Mouse (Mus musculus) intestine, postnatal 0 days (tissue): ENCODE results near the gene Aven. TPM values are rescaled to one million over a fixed set of nuclear protein-coding genes. Genes with fewer than 3 reads are reported as not detected.

Experiments used
- ATAC-seq: fragments of 200-750 bp; cut with Nextera tagmentation; 2 replicates; pipeline ENCODE4 v1.8.0; 2017; ENCODE audit warnings: mild to moderate bottlenecking, moderate TSS enrichment, moderate library complexity
- H3K27ac ChIP-seq: fragments of 300-500 bp; sonication (generic); 2 replicates; pipeline ENCODE4 v1.5.1; 2014; ENCODE audit warnings: mild to moderate bottlenecking, low read depth, low read length, moderate library complexity
- H3K27me3 ChIP-seq: fragments of 300-500 bp; sonication (generic); replicated peaks from 2 replicates; pipeline ENCODE4 v1.6.1; 2014; ENCODE audit warnings: low read length, mixed read lengths; ENCODE audit not compliant: control insufficient read depth, insufficient read depth
- H3K36me3 ChIP-seq: fragments of 300-500 bp; sonication (generic); 2 replicates; pipeline ENCODE4 v1.6.1; 2014; ENCODE audit warnings: mild to moderate bottlenecking, moderate library complexity; ENCODE audit not compliant: control insufficient read depth, insufficient read depth
- H3K4me1 ChIP-seq: fragments of 300-500 bp; sonication (generic); replicated peaks from 2 replicates; pipeline ENCODE4 v1.6.1; 2014; ENCODE audit warnings: antibody characterized with exemption, low read length, mixed read lengths; ENCODE audit not compliant: control insufficient read depth, insufficient read depth
- H3K4me2 ChIP-seq: fragments of 300-500 bp; sonication (generic); replicated peaks from 2 replicates; pipeline ENCODE4 v1.6.1; 2014; ENCODE audit warnings: low read depth, mild to moderate bottlenecking, moderate library complexity
- H3K4me3 ChIP-seq: fragments of 300-500 bp; sonication (generic); 2 replicates; pipeline ENCODE4 v1.5.1; 2014; ENCODE audit warnings: low read depth, low read length
- H3K9ac ChIP-seq: fragments of 300-500 bp; sonication (generic); 2 replicates; pipeline ENCODE4 v1.6.1; 2014; ENCODE audit warnings: mild to moderate bottlenecking, low read depth, low read length
- H3K9me3 ChIP-seq: fragments of 300-500 bp; sonication (generic); 2 replicates; pipeline ENCODE4 v1.6.1; 2016; ENCODE audit warnings: mixed run types; ENCODE audit not compliant: control insufficient read depth
- CTCF ChIP-seq: sonication (generic); IDR thresholded peaks from 2 replicates; pipeline ENCODE4 v1.5.1; 2016; ENCODE audit warnings: low read depth, mild to moderate bottlenecking, control low read depth, antibody characterized with exemption, moderate library complexity
- WGBS: fragments of 180-500 bp; shearing (Covaris S2); extraction: QIAGEN DNeasy Blood & Tissue Kit; methylation state at CpG from one replicate; pipeline ENCODE4 v1.1.7; 2014; 5-methylcytosine and 5-hydroxymethylcytosine counted together
- polyA plus RNA-seq: library from polyadenylated mRNA; unstranded; fragments of >200 nt; fragmentation: Nextera tagmentation; extraction: Ambion mirVana; gene quantifications from 2 replicates; pipeline ENCODE4 v1.2.1, GENCODE M21; 2015

Gene Aven
- polyA plus RNA-seq, 1 experiment from 2014 or later: 5.9 TPM

GRCm38 (mm10) chr2:112614375-112614774, 121.6 kb downstream of the Aven start:
- 87% methylated on average over 7 of the region's 7 CpGs for WGBS
- no peak overlapping the region for H3K4me3 ChIP-seq
- no peaks in the 10 kb centered on the region for H3K9me3 ChIP-seq
- H3K9ac ChIP-seq: no peak overlapping the region
- no peaks in the 10 kb centered on the region for H3K36me3 ChIP-seq
- ATAC-seq: no peak
- no peak overlapping the region for H3K4me2 ChIP-seq
- no peak overlapping the region for H3K27ac ChIP-seq
- TF ChIP-seq CTCF: no peak
- H3K27me3 ChIP-seq: no peaks in the 10 kb centered on the region
- H3K4me1 ChIP-seq: no peaks in the 10 kb centered on the region

GRCm38 (mm10) chr2:112617206-112617605, 124.4 kb downstream of the Aven start:
- Histone ChIP-seq H3K36me3 (no peaks in the 10 kb centered on the region), H3K4me1 (no peaks in the 10 kb centered on the region), H3K9ac (no peak overlapping the region), H3K4me3 (no peak overlapping the region), H3K27me3 (no peaks in the 10 kb centered on the region), H3K27ac (no peak overlapping the region), H3K4me2 (no peak overlapping the region), H3K9me3 (no peaks in the 10 kb centered on the region)
- WGBS: 24% methylated on average over 3 of the region's 3 CpGs
- ATAC-seq: 0 out of 2 replicates have a peak, but pooled peaks have one; percentile 22
- TF ChIP-seq CTCF: no peak

- Histone ChIP-seq H3K9me3 (no peaks in the 10 kb centered on the region), H3K27me3 (no peaks in the 10 kb centered on the region), H3K4me2 (no peak overlapping the region), H3K4me1 (no peaks in the 10 kb centered on the region), H3K4me3 (no peak overlapping the region), H3K36me3 (0 out of 2 replicates have a peak, but pooled peaks cover 5% of the 10 kb centered on the region), H3K9ac (no peak overlapping the region), H3K27ac (no peak overlapping the region)
- whole genome bisulfite sequencing: 42% methylated on average over 3 of the region's 3 CpGs
- ATAC-seq: 0 out of 2 replicates have a peak, but pooled peaks have one; percentile 41
- no peak for TF ChIP-seq CTCF
Measured at GRCm38 (mm10) chr2:112625156-112625555, 132.4 kb downstream of the Aven start.

GRCm38 (mm10) chr2:112630669-112631068, 137.9 kb downstream of the Aven start:
- no peaks in the 10 kb centered on the region for H3K27me3 ChIP-seq
- no peak for ATAC-seq
- 88% methylated on average over 11 of the region's 11 CpGs for WGBS
- no peak for TF ChIP-seq CTCF
- H3K4me1 ChIP-seq: no peaks in the 10 kb centered on the region
- H3K36me3 ChIP-seq: peaks cover 12% of the 10 kb centered on the region; the same call in 1 of the 2 replicates
- H3K27ac ChIP-seq: no peak overlapping the region
- H3K9ac ChIP-seq: no peak overlapping the region
- no peak overlapping the region for H3K4me2 ChIP-seq
- H3K4me3 ChIP-seq: no peak overlapping the region
- H3K9me3 ChIP-seq: no peaks in the 10 kb centered on the region

GRCm38 (mm10) chr2:112632536-112632935, 139.8 kb downstream of the Aven start:
- Histone ChIP-seq H3K36me3 (peaks cover 12% of the 10 kb centered on the region; the same call in 1 of the 2 replicates), H3K27ac (no peak overlapping the region), H3K4me3 (no peak overlapping the region), H3K9ac (no peak overlapping the region), H3K9me3 (no peaks in the 10 kb centered on the region), H3K4me1 (no peaks in the 10 kb centered on the region), H3K27me3 (no peaks in the 10 kb centered on the region), H3K4me2 (no peak overlapping the region)
- 88% methylated on average over 9 of the region's 9 CpGs for WGBS
- no peak for TF ChIP-seq CTCF
- ATAC-seq: no peak

GRCm38 (mm10) chr2:112637206-112637605, 144.4 kb downstream of the Aven start:
- no peak overlapping the region for H3K9ac ChIP-seq

GRCm38 (mm10) chr2:112653836-112654235, 161.1 kb downstream of the Aven start:
- Histone ChIP-seq H3K9me3 (no peaks in the 10 kb centered on the region), H3K4me3 (no peak overlapping the region), H3K9ac (no peak overlapping the region), H3K27me3 (no peaks in the 10 kb centered on the region), H3K4me2 (no peak overlapping the region), H3K36me3 (no peaks in the 10 kb centered on the region), H3K27ac (no peak overlapping the region), H3K4me1 (no peaks in the 10 kb centered on the region)
- WGBS: 78% methylated on average over 3 of the region's 3 CpGs
- no peak for ATAC-seq
- no peak for TF ChIP-seq CTCF

More at GRCm38 (mm10) chr2:112637206-112637605, 144.4 kb downstream of the Aven start:
- no peaks in the 10 kb centered on the region for H3K4me1 ChIP-seq
- no peak for TF ChIP-seq CTCF
- no peak overlapping the region for H3K4me2 ChIP-seq
- H3K9me3 ChIP-seq: no peaks in the 10 kb centered on the region
- H3K36me3 ChIP-seq: 0 out of 2 replicates have a peak, but pooled peaks cover 4% of the 10 kb centered on the region
- 82% methylated on average over 5 of the region's 5 CpGs for WGBS
- H3K4me3 ChIP-seq: no peak overlapping the region
- H3K27ac ChIP-seq: no peak overlapping the region
- no peak for ATAC-seq
- H3K27me3 ChIP-seq: no peaks in the 10 kb centered on the region
